Mouse (Mus musculus): ENCODE measurements at regions not wholly inside any gene's neighbourhood (a gene's known extent, or its start where the extent isn't known, plus 50 kb on each side); places are given as distances from the start of the nearest gene placed in this dataset.

DNA sequence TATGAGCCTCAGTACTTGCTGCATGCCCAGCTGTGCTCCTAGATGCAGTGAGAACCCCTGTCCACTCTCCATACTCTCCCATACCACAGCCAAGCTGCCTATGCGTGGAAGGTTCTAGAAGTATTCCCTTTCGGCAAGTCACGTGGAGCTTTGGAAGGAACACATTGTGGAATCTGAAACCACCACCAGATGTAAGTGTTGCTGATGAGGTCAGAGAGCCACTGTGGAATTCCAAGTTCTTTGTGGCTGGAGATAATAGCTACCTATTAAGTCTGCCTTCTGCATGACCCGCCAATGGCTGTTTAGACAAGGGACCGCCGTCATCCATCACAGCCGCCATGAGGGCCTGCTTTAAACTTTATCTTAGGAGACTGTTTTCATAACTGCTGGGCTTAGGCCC, 84.7 kb upstream of the Errfi1 start:
- peak; percentile 77 for DNase-seq (ENCODE audit: low spot score)

DNA sequence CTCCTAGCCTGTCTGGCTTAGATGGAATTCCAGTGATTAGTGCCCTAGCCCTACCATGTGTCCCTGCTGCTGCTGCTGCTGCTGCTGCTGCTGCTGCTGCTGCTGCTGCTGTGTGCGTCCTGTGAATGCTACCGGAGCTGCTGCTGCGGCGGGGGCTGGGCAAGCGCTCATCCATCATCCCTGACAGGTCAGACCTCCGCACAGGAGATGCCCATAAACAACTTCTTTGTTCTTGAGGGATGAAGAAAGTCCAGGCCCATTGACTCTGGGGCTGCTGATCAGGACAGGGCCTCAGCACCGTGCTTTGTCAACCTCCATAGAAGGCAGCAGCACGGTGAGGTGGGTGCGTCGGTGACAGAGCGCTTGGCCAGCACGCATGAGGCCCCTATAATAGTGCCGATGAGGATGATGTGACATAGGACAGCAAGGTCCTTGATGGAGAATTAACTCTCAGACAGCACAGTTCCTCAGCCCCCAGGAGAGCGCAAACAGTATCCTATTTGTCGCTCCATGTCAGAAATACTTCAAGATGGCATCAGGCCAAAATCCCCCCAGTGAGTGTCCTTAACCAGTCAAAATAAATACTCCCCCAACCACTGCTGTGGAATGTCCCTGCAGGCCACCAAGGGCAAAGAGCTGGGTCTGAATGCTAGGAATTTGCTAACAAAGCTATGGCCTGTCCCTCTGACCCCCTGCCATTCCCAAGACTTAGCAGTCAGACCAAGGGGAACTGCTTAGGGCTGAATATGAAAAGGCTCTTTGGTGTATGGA, 95.1 kb upstream of the Errfi1 start:
- peak; percentile 87 for DNase-seq (ENCODE audit: low spot score)

DNA sequence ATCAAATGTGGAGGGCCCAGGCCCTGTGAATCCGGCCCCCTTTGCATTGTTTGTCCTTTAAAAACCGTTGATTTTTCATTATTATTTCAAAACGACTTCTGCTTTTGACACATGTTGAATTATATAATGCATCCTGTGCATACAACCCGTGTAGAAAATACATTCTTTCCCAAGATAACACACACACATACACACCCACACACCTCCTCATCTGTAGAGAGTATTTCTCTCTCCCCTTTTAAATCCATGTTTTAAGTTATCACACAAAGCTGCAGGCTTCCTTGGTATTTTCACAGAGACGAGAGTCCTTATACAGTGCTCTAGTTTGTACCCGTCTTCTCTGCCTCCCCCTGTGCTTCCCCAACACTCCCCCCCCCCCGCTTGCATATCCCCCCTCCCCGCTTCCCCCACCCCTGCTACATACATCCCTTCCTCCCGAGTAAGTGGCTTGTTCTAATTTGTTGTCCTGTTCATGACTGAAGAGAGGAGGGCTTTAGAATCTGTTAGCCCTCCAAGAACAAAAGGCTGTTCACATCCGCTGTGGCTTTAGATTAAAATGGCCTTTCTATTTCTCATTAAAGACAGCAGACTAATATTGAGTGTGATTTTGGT, 95.8 kb upstream of the Errfi1 start:
- DNase-seq (ENCODE audit: low spot score): no peak

DNA sequence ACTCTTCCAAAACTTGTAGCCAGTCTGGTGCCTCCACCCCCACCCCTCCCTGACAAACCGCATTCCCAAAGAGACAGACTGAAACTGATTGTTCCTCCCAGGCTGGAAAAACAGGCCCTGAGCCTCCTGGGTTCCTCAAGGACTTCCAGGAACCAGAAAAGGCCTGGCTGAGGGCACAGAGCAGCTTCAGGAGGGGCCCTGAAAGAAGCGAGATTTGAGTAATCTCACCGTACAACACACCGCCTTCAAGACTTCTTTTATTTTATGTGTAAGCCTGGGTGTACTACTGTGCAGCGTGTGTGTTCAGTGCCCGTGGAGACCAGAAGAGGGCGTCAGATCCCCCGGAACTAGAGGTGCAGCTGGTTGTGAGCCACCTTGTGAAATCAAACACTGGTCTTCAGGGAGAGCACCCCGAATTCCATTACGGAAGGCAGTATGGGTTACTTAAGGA, 96.4 kb upstream of the Errfi1 start:
- DNase-seq (ENCODE audit: low spot score): peak; percentile 55

DNA sequence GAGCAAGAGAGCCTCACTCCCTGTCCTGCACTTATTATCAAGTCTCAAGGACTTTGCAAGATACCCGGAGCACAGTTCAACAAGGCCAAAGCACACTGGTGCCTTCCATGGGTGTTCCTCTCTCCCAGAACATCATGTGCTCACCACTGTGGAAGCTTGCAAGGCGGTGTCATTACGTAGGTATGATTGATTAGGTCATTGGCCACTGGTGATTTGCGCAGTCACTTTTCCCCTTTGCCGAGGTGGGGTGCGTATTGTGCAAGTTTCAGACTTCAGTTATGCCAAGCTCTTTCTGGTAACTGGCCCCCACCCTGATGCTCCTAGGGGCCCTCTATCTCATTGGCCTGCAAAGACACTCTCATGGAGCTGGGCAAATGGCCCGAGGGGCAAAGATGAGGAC, 98.3 kb upstream of the Errfi1 start:
- DNase-seq (ENCODE audit: low spot score): no peak

DNA sequence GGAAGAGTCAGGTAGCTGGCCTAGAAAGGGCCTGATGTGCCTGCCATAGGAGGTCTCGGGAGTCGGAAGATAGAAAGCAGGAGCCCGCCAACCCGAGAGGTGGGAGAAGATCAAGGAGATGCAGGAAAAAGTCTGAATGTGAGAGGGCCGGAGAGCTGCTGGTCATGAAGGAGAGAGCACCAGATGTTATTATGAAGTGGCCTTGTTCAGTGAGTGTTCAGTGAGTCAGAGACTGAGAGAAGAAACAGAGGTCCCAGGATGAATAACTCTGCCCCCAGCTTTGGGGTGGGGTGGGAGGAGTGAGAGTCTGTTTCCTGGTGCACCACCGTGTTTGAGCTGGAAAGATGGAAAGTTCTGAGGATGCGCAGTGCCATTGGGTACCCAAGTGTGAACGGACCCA, 100.2 kb upstream of the Slc45a1 start:
- no peak for DNase-seq (ENCODE audit: low spot score)

DNA sequence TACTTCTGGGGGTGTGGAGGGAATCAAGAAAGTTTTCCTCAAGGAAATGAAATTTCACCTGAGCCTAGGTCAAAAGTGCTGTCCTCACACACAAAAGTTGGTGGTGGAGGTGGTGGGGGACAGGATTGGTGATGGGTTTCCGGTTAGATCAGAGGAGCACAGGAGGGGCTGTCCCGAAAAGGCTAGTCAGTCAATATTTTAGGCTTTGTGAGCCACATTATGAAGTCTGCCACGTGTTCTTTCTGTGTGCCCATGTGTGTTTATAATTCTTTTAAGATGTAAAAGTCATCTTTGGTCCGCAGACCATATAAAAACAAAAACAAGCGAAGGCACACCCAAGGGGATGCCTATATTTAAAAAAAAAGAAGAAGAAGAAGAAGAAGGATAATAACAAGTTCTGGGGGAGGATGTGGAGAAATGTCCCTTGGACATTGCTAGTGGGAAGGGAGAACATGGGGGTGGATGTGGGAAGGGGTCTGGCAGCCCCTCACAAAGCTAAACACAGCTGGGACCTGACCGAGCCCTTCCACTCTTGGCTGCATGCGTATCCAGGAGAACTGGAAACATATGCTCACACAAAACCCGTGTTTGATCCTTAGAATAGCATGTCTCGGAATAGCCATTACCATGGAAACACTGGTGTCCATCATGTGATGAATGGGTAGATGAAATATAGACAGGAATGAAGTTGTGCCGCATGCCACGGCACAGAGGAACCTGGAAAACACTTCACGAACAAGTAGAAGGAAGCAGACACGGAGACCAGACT, 98.7 kb upstream of the Slc45a1 start:
- DNase-seq (ENCODE audit: low spot score): no peak

DNA sequence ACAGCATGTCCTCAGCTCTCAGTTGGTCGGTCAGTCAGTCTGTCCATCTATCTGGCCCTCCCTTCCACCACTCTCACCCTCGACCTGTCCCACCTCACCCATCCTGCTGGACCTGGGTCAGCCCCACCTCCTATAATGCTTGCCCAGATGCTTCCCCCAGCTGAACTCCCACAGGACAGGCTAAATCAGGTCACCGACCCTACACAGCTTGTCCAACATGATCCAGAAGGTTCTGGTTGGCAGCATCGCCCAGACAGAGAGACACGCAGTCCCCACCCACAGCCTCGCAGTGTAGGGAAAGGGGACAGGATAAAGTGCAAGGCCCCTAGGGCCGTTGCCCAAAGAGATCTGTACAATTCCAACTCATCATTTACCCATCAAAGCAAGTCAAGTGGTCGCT, 97.1 kb upstream of the Slc45a1 start:
- no peak for DNase-seq (ENCODE audit: low spot score)

DNA sequence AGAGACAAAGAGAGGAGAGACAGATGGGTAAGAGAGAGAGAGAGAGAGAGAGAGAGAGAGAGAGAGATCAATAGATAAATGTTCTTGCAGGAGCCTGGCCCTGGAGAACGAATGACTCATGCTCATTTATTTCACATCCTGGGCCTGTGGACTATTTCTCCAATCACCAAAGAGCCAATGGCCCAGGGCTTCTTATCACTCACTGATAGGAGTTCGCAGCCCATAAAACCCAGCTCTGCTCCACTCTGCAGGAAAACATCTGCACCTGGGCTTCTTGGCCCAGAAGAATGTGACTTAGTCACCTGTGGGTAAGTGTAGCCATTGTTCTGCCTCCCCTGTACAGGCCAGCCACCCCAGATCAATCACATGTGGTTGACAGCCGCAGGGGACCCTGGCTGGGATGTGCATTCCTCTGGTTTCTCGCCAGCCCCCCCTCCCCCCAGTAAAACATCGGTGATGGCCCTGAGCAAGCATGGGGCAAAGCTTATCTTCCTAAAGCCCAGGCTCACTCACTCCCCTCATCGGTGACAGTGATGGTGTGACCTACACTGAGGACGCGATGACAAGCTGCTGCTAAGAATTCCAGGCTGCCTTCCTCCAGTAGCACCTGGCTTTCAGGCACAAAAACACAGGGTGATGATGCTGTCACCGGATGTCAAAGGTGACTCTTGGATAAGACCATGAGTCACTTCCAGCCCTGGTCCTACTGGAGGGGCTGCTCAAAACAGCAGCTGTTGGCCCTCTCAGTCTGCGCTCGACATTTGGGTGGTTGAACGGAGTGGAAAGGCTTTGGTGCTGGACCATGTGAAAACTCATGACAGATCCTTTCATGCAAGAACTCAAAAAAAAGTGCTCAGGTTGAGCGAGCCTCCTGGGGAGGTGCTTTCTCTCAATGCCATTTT, 96.4 kb upstream of the Slc45a1 start:
- peak; percentile 46 for DNase-seq (ENCODE audit: low spot score)

DNA sequence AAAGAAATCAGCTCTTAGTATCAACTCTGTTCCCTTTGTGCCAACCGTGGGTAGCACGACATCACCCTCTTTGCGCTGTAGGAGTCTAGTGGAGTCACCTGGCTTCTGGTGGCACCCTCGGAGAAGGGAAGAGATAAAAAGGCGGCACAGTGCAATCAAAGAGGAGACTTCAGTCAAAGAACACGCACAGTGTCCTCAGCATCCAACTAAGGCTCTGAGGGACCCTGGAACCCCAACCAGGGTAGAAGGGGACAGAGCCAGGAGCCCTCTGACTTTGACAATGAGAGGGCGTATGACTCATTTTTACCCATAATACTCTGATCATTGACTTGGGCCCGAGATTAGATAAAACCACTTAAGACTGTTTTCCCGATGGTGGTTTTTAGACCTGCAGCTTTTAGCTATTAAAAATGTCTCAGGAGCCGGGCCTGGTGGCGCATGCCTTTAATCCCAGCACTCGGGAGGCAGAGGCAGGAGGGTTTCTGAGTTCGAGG, 94.5 kb upstream of the Slc45a1 start:
- no peak for DNase-seq (ENCODE audit: low spot score)

DNA sequence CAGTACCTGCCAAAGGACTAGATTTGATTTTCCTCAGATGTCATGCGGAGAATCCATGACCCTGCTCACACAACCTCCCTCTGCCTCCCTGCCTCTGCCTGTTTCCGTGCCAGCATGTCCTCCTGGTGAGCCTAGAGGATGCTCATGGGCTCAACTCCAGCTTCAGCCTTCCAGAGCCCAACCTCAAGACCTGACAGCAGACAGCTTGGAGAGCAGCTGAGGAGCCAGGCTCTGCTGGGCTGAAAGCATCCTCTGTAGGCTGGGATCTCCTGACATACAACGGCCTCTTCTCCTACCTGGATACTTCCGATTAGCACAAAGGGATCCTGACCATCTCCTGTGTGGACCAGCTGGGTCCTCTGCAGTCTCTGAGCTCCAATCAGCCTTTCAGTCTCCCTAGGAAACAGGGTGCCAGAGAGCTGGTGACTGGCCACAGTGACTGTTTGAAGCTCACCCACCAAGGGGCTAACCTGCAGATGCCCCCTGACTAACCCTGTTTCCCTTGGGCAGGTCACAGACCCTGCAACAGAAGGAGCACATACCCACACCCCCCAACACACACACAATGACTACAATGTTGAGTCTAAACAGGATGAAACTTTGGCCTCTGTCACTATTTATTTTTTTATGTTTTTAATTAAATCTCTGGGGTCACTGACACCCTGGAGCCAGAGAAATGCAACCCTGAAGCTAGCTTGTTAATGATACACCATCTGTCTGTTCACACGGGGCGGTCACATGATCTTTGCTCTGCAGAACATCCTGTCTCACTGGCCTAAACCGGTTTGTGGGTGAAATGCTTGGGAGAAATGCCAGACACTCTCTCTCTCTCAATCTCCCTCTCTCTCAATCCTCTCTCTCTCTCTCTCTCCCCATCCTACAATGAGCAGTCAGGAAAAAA, 93.8 kb upstream of the Slc45a1 start:
- peak; percentile 81 for DNase-seq (ENCODE audit: low spot score)

DNA sequence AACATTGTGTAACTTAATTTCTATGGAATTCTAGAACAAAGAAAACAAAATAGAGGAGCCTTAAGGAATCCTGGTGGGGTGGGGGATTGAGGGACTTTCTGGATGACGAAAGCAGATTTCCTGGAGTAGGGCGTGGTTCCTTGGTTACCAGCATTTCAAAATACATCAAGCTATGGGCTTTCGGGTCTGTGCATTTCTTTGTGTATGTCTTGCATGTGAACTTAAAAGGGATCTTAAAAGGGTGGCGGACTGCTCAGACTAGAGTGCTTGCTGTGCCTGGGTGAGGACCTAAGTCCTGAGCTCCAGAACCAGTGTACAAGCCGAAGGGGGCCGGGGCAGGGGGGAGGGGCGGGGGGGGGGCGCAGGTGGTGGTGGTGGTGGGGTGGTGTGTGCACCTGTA, 91.5 kb upstream of the Slc45a1 start:
- no peak for DNase-seq (ENCODE audit: low spot score)

DNA sequence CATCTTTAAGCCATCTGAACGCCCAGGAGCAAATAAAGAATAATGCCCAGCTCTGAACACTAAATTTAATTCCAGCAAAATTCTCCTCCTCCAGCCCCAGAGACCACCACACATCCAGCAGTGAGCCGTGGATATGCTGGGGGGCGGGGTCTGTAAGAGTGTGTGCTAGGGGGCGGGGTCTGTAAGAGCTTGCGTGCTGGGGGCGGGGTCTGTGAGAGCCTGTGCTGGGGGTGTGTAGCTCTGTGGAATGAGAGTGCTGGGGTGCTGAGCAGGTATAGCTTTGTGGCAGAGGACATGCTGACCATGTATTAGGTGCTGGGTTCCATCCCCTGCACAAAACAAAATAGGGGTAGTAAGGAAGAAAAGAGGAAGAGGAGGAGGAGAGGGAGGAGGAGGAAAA, 91.1 kb upstream of the Slc45a1 start:
- peak; percentile 47 for DNase-seq (ENCODE audit: low spot score)

DNA sequence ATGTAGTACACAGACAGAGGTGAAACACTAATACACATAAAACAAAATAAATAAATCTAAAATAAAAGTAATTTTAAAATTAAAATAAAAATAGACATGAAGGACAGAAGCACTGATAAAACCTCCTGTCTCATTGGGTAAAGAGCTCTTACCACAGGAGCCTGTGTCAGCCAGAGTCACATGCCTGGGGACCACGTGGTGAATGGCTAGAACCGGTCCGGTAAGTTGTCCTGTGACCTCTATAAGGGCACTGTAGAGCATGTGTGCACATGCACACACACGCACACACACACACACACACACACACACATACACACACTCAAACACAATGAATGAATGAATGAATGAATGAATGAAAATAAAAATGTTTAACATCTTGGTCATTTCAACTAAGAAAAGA, 89.8 kb upstream of the Slc45a1 start:
- no peak for DNase-seq (ENCODE audit: low spot score)

DNA sequence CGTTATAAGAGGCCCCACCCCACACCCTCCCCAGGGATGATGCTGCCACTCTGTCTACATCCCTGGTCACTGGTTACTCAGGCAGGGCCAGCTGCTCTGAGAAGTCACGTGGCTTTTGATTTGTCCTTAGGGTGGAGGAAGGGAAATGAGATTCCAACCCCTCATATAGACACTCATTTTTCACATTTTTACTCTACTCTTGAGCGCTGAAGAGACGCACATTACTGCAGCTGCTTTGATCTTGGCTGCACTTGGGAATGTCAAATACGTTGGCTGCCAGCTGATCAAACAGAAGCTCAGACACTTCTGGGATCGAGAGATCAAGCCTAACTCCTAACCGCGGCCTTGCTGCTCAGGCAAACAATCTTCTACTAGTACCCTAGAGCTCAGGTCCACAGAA, 88.2 kb upstream of the Slc45a1 start:
- peak; percentile 46 for DNase-seq (ENCODE audit: low spot score)

DNA sequence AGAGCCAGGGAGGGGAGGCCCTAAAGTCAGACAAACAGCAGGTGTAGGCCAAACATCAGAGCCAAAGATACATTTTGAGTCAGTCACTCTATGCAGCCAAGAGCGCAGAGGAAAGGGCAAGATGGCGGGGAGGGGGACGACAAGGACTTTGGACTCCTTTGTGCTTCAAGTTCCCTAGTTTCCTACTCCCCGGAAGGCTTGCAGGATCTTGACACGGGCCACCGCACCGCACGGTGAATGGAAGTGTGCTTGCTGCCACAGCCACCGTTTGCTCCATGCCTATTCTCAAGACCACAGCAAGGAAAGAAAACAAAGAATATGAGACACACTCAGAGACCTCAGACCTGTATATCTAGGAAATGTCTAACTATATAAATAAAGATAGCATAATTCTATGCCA, 86.8 kb upstream of the Slc45a1 start:
- DNase-seq (ENCODE audit: low spot score): no peak

DNA sequence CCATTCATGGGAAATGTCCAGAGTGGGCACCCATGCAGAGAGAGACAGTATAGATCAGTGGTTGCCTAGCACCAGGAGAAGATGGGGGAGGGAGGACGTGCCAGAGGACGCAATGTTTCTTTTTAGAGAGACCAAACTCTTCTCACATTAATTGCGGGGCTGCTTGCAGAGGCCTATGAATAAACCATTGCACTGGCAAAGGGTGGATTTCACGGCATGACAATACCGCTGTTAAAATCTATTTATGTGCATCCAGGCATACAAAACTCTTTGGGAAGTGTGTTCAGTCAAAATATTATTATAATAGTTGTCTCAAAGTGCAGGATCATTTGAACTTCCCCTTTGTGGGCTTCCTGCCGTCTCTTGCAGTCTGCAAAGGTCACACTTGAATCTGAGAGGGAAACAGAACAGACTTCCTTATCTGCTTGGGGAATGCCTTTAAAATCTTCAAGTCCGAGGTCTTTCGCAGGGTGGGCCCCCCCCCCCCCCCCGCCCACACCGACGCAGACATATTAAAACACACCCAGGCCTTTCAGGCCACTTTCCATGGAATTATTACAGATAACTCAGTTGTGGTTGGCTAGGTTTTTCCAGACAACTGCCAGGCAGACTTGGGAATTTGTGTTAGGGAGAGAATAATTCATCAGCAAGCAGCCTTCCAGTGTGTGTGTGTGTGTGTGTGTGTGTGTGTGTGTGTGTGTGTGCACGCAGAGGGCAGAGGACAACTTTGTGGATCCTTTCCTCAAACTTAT, 78.3 kb upstream of the Slc45a1 start:
- DNase-seq (ENCODE audit: low spot score): peak; percentile 73

DNA sequence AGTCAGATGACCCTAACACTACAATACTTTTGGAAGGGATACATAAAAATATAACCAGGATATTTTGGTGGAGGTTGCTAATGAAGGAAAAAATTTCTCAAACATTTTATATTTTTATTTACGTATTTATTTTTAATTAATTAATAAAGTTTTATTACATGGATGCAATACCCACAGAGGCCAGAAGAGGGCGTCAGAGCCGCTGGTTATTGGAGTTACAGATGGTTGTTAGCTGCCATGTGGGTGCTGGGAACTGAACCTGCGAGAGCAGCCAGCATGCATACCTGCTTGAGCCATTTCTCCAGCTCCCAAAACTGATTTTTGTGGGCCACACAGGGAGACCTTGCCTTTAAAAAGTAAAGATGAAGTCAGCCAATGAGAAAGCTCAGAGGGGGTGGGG, 74.6 kb upstream of the Slc45a1 start:
- DNase-seq (ENCODE audit: low spot score): no peak

DNA sequence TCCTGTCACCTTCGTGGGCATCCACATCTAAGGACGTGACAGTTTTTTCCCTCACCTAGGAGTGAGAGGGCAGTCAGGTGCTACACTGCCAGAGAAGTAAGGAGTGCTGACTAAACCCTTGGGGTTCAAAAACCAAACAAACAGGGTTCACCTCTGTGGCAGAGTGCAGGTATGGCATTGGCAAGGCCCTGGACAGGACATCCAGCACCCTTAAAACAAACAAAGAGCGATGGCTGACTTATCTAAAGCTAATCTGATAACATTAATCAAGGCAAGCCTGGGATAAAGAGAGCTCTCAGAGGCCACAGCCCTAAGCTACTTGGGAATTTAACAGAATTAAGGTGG, 74.1 kb upstream of the Slc45a1 start:
- no peak for DNase-seq (ENCODE audit: low spot score)

DNA sequence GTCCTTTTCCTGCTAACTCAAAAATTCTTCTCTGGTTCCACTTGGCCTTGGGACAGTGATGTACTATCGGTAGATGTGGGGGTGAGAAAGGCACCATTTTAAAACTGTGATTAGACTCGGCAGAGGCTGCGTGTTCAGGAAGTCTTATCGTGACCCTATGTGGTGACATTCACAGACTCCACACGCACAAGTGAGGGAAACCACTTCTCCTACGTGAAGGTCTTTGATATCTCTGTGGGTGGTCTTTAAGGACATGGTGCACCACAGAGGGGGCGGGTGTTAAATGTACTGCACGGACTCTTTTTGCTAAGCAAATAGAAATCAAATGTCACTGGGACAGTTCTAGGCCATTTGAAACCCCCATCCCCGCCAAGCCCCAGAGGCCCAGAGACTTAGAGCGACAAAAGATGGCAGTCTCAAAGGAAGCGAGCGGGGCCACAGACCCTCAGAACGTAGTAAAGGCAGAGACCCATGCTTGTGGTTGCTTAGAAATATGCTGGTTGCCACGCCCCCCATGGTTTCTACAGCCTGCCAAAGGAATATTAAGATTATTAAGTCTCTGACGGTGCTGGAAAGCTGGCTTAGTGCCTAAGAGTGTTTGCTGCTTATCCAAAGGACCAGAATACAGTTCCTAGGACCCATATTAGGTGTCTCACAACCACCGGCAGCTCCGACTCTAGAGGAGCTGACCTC, 73.6 kb upstream of the Slc45a1 start:
- no peak for DNase-seq (ENCODE audit: low spot score)
